Comparison of ENCODE assay signal across 9 mouse cellular contexts in the genomic region with DNA sequence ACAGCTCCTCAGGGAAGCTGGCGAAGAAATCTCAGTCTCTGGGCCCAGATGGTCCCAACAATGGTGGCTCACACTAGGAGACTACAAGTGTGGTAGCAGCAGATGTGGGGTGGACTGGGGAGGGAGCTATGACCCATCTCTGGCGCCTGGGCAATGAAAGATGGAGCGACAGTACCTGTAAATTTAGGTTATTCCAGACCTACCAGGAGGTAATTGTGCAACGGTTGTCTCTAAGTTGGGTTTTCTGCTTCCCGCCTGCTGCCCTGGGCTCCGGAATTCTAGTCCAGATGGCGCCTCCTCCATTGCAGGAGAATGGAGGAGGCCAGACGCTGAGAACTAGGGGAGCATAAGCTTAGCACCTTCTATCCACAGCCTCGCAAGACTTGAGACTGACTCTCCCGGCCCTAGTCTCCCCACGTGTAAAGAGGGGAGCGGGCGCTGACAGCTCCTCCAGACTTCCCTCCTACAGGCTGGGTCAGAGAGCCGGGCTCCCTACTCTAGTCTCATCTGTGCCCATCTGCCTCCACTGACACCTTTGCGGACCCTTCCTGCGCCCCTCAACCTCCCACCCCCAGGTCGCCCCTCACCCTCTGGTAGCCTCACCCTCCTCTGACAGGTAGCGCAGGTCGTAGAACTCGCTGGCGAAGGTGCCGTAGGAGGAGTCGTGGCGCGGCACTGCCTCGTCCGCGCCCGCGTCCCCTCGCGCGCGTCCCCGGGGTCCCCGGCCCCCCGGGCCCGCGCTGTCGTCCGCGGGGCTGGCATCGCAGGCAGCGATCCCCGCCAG. TPM values are rescaled to one million over a fixed set of nuclear protein-coding genes. Genes with fewer than 3 reads are reported as not detected.
A peak's percentile ranks its signal among the peaks of the same experiment; 100 is the strongest.
DNase-seq lines count a peak whose midpoint lies in the region; ATAC-seq lines count a peak whose summit lies in the region.
"Had no signal": no experiment of that assay in that cellular context is flagged by ENCODE, and none has a peak within 500 bp of the region (broad histone marks: within the 10 kb centered on the region; RNA-seq: fewer than 3 reads in every experiment).

No protein-coding gene starts in this region.

- peaks cover 8% of the 10 kb centered on the region for H3K9me3 ChIP-seq in heart, embryonic 13.5 days
- H3K9me3 ChIP-seq in limb, embryonic 11.5 days (ENCODE audit: control insufficient read depth, low read length), result no peaks in the 10 kb centered on the region

- H3K9ac ChIP-seq in heart, embryonic 13.5 days, result peak overlapping the region; percentile 81
- peak overlapping the region; percentile 60 for H3K9ac ChIP-seq in limb, embryonic 11.5 days (ENCODE audit: low read length)

- peaks cover 9% of the 10 kb centered on the region for H3K4me1 ChIP-seq in heart, embryonic 13.5 days
- no peaks in the 10 kb centered on the region for H3K4me1 ChIP-seq in limb, embryonic 11.5 days (ENCODE audit: control insufficient read depth, insufficient read depth, low read length)

- peak overlapping the region; percentile 99 for H3K4me2 ChIP-seq in heart, embryonic 13.5 days
- H3K4me2 ChIP-seq in limb, embryonic 11.5 days (ENCODE audit: low read depth, severe bottlenecking), result peak overlapping the region; percentile 99

- H3K27me3 ChIP-seq in heart, embryonic 13.5 days (replicated peaks), result peaks cover 63% of the 10 kb centered on the region
- H3K27me3 ChIP-seq in limb, embryonic 11.5 days (ENCODE audit: control insufficient read depth, insufficient read depth, low read length), result peaks cover 26% of the 10 kb centered on the region

- DNase-seq in heart, postnatal 14 days, result no peak
- peak; percentile 79 for DNase-seq in cerebellum, adult 11-12 months
- peak; percentile 37 to 68 for DNase-seq in frontal cortex, adult 2 months (ENCODE audit: extremely low spot score in 1 of 2, low spot score in 1 of 2)
- peak; percentile 46 for DNase-seq in limb, embryonic 11.5 days (ENCODE audit: low spot score)
- DNase-seq in retina, postnatal 7 days (ENCODE audit: low read depth, low spot score), result peak; percentile 6
- DNase-seq in urinary bladder, adult 2 months (ENCODE audit: low spot score), result no peak

- H3K4me3 ChIP-seq in heart, embryonic 13.5 days, result peak overlapping the region; percentile 68
- peak overlapping the region; percentile 65 for H3K4me3 ChIP-seq in limb, embryonic 11.5 days (ENCODE audit: low read depth, low read length)

- no peak overlapping the region for H3K27ac ChIP-seq in heart, embryonic 13.5 days (replicated peaks)
- no peak overlapping the region for H3K27ac ChIP-seq in limb, embryonic 11.5 days (replicated peaks; ENCODE audit: low read depth, low read length)

- intact Hi-C loops in heart, postnatal 14 days (cut with DNase I), result no loop called here

- 3% methylated on average over 45 of the region's 45 CpGs for WGBS in heart, embryonic 13.5 days
- WGBS in limb, embryonic 11.5 days, result 4% methylated on average over 45 of the region's 45 CpGs

- ATAC-seq in heart, embryonic 13.5 days (ENCODE audit: extremely low read depth, insufficient number of reproducible peaks, low FRiP score, low TSS enrichment), result no peak
- ATAC-seq in limb, embryonic 11.5 days (ENCODE audit: insufficient number of reproducible peaks, low FRiP score, low TSS enrichment, low read depth), result peak; percentile 39
- no peak for ATAC-seq in erythroblast, adult 5-6 weeks (replicated peaks; ENCODE audit: low FRiP score, poor library complexity, severe bottlenecking)

- H3K36me3 ChIP-seq in heart, embryonic 13.5 days, result no peaks in the 10 kb centered on the region
- H3K36me3 ChIP-seq in limb, embryonic 11.5 days (ENCODE audit: control insufficient read depth, insufficient read depth, low read length), result no peaks in the 10 kb centered on the region

RNA-seq across cellular contexts. Expression of a gene that starts 0.6 kb away (rescaled TPM):
- polyA plus RNA-seq in heart, embryonic 13.5 days (2015; fragmentation: Nextera tagmentation; extraction: Ambion mirVana), result 0.18 and 0.21 TPM in 2 replicates
- total RNA-seq in heart, postnatal 14 days (2021), result under 1 TPM; 0.07 TPM
- polyA plus RNA-seq in frontal cortex, adult 2 months (2012; rRNA removed), result 78.7 and 79.7 TPM in 2 replicates
- 0.43 and 0.51 TPM in 2 replicates for polyA plus RNA-seq in limb, embryonic 11.5 days (2014; fragmentation: Nextera tagmentation; extraction: Ambion mirVana)
- 0.03 and 0.04 TPM in 2 replicates for polyA plus RNA-seq in urinary bladder, adult 2 months (2012; rRNA removed)
- not detected in 2 replicates for total RNA-seq in erythroblast, adult 5-6 weeks (2015; ENCODE audit: low replicate concordance)
- not detected in 2 replicates for total RNA-seq in erythroblast, adult 5-6 weeks (2017; ENCODE audit: low replicate concordance)
- polyA plus RNA-seq: gonadal fat pad, adult 2 months had no signal

RNA-seq across cellular contexts. Expression of a gene that starts 42.4 kb away (rescaled TPM):
- polyA plus RNA-seq in heart, embryonic 13.5 days (2015; fragmentation: Nextera tagmentation; extraction: Ambion mirVana), result 14.9 and 17.1 TPM in 2 replicates
- total RNA-seq in heart, postnatal 14 days (2021), result 10 to 100 TPM; 53.1 to 58.3 TPM
- polyA plus RNA-seq in frontal cortex, adult 2 months (2012; rRNA removed), result 13.7 and 14.1 TPM in 2 replicates
- 8.8 and 9.4 TPM in 2 replicates for polyA plus RNA-seq in limb, embryonic 11.5 days (2014; fragmentation: Nextera tagmentation; extraction: Ambion mirVana)
- polyA plus RNA-seq in urinary bladder, adult 2 months (2012; rRNA removed), result 16.4 and 17.0 TPM in 2 replicates
- total RNA-seq in erythroblast, adult 5-6 weeks (2015; ENCODE audit: low replicate concordance), result 1.2 and 2.5 TPM in 2 replicates
- 1.8 and 2.0 TPM in 2 replicates for total RNA-seq in erythroblast, adult 5-6 weeks (2017; ENCODE audit: low replicate concordance)

Comparison
In these comparisons a context has a peak if more than half of its experiments do, and no peak if none do; other contexts are left out.
1. DNase-seq: peak in cerebellum, adult 11-12 months (single experiment), frontal cortex, adult 2 months (2 of 2), limb, embryonic 11.5 days (single experiment) and retina, postnatal 7 days (single experiment); none in heart, postnatal 14 days (0 of 2) and urinary bladder, adult 2 months (single experiment).
2. RNA of a gene that starts 0.6 kb away (polyA plus RNA-seq): 78.7 to 79.7 TPM in frontal cortex, adult 2 months; 0.43 to 0.51 TPM in limb, embryonic 11.5 days, 0.18 to 0.21 TPM in heart, embryonic 13.5 days and 0.03 to 0.04 TPM in urinary bladder, adult 2 months; every median in the first group is over 10 times any median in the second.